Mouse (Mus musculus) kidney, adult 2 months (tissue): Measurements from ENCODE around the gene Wdr81. TPM values are rescaled to one million over a fixed set of nuclear protein-coding genes. Genes with fewer than 3 reads are reported as not detected.
A peak's percentile ranks its signal among the peaks of the same experiment; 100 is the strongest.

Source experiments
- DNase-seq: peaks from one replicate; pipeline ENCODE4 v3.0.0; 2021
- H3K27ac ChIP-seq: fragments of 200-500 bp; 2 replicates; pipeline ENCODE4 v1.5.1; 2012; ENCODE audit warnings: low read depth, low read length, control low read depth, inconsistent platforms; ENCODE audit not compliant: insufficient read depth
- H3K27me3 ChIP-seq: fragments of 200-500 bp; replicated peaks from 2 replicates; pipeline ENCODE4 v1.6.1; 2012; ENCODE audit warnings: mild to moderate bottlenecking, moderate library complexity, low read length, inconsistent platforms; ENCODE audit not compliant: control insufficient read depth, insufficient read depth
- H3K36me3 ChIP-seq: fragments of 200-500 bp; 2 replicates; pipeline ENCODE4 v1.6.1; 2012; ENCODE audit warnings: mild to moderate bottlenecking, moderate library complexity, low read length, inconsistent platforms; ENCODE audit not compliant: control insufficient read depth, insufficient read depth
- H3K4me1 ChIP-seq: fragments of 200-500 bp; 2 replicates; pipeline ENCODE4 v1.6.1; 2011; ENCODE audit warnings: low read length; ENCODE audit not compliant: control insufficient read depth, insufficient read depth
- H3K4me3 ChIP-seq: fragments of 200-500 bp; 2 replicates; pipeline ENCODE4 v1.5.1; 2011; ENCODE audit warnings: mild to moderate bottlenecking, low read depth, low read length, control low read depth; ENCODE audit not compliant: insufficient read depth
- CTCF ChIP-seq: fragments of 200-500 bp; conservative IDR thresholded peaks from 2 replicates; pipeline ENCODE4 v1.5.1; 2011; ENCODE audit warnings: low read depth, mild to moderate bottlenecking, control low read depth, low read length, moderate library complexity, mixed read lengths; ENCODE audit not compliant: insufficient read depth, insufficient read length
- POLR2A ChIP-seq: fragments of 200-500 bp; IDR thresholded peaks from one replicate; pipeline ENCODE4 v1.6.1; 2011; ENCODE audit warnings: low read depth, low read length, control low read depth
- WGBS: fragments of 180-500 bp; shearing (Covaris S2); methylation state at CpG from one replicate; pipeline ENCODE4 v1.1.7; 2018; 5-methylcytosine and 5-hydroxymethylcytosine counted together
- polyA plus RNA-seq: library from polyadenylated mRNA; depleted of rRNA; stranded (reverse); fragments of >200 nt; gene quantifications from 2 replicates; pipeline ENCODE4 v1.2.3, GENCODE M21; 2012

The Wdr81 gene
- polyA plus RNA-seq, 1 experiment = 17.7 TPM

GRCm38 (mm10) chr11:75434138-75434537, 20.4 kb downstream of the Wdr81 start:
- H3K4me1 ChIP-seq = no peaks in the 10 kb centered on the region
- H3K27me3 ChIP-seq = no peaks in the 10 kb centered on the region
- TF ChIP-seq CTCF = peak; percentile 44; the same call in 1 of the 2 replicates
- TF ChIP-seq POLR2A = no peak
- no peak for DNase-seq
- H3K27ac ChIP-seq = no peak overlapping the region
- H3K36me3 ChIP-seq = no peaks in the 10 kb centered on the region; the same call in none of the 2 replicates
- WGBS = 90% methylated on average over 5 of the region's 5 CpGs
- no peak overlapping the region for H3K4me3 ChIP-seq

GRCm38 (mm10) chr11:75431307-75431706, 23.2 kb downstream of the Wdr81 start:
- DNase-seq = peak; percentile 61
- Histone ChIP-seq H3K4me3 (no peak overlapping the region), H3K27ac (no peak overlapping the region)

GRCm38 (mm10) chr11:75429019-75429705, 25.4 kb downstream of the Wdr81 start:
- no peaks in the 10 kb centered on the region; the same call in 1 of the 2 replicates for H3K36me3 ChIP-seq
- 77% methylated on average over 9 of the region's 9 CpGs for whole genome bisulfite sequencing
- no peaks in the 10 kb centered on the region for H3K4me1 ChIP-seq
- no peak overlapping the region for H3K27ac ChIP-seq
- DNase-seq = no peak
- H3K27me3 ChIP-seq = no peaks in the 10 kb centered on the region
- no peak overlapping the region for H3K4me3 ChIP-seq
- no peak for TF ChIP-seq CTCF
- no peak for TF ChIP-seq POLR2A

More at GRCm38 (mm10) chr11:75431307-75431706, 23.2 kb downstream of the Wdr81 start:
- no peak for TF ChIP-seq POLR2A
- no peak for TF ChIP-seq CTCF
- H3K27me3 ChIP-seq = no peaks in the 10 kb centered on the region
- H3K36me3 ChIP-seq = no peaks in the 10 kb centered on the region; the same call in none of the 2 replicates
- 49% methylated on average over 11 of the region's 11 CpGs for WGBS
- H3K4me1 ChIP-seq = no peaks in the 10 kb centered on the region

GRCm38 (mm10) chr11:75424459-75424858, 30.1 kb downstream of the Wdr81 start:
- H3K36me3 ChIP-seq = no peaks in the 10 kb centered on the region
- no peaks in the 10 kb centered on the region for H3K4me1 ChIP-seq
- no peak for DNase-seq
- H3K27ac ChIP-seq = no peak overlapping the region
- 86% methylated on average over 3 of the region's 3 CpGs for WGBS
- no peaks in the 10 kb centered on the region for H3K27me3 ChIP-seq
- no peak overlapping the region for H3K4me3 ChIP-seq
- no peak for TF ChIP-seq CTCF
- no peak for TF ChIP-seq POLR2A

- no peak for DNase-seq
- H3K27ac ChIP-seq = no peak overlapping the region
- H3K27me3 ChIP-seq = no peaks in the 10 kb centered on the region
- TF ChIP-seq CTCF (no peak), POLR2A (no peak)
- H3K4me1 ChIP-seq = no peaks in the 10 kb centered on the region
- 79% methylated on average over 9 of the region's 9 CpGs for WGBS
- no peak overlapping the region for H3K4me3 ChIP-seq
- no peaks in the 10 kb centered on the region for H3K36me3 ChIP-seq
Observed at GRCm38 (mm10) chr11:75424033-75424432, 30.5 kb downstream of the Wdr81 start.

- no peaks in the 10 kb centered on the region for H3K4me1 ChIP-seq
- no peaks in the 10 kb centered on the region for H3K27me3 ChIP-seq
- 85% methylated on average over 3 of the region's 3 CpGs for WGBS
- no peak for TF ChIP-seq POLR2A
- no peak for TF ChIP-seq CTCF
- no peak overlapping the region for H3K27ac ChIP-seq
- H3K36me3 ChIP-seq = no peaks in the 10 kb centered on the region
- H3K4me3 ChIP-seq = no peak overlapping the region
- DNase-seq = no peak
Observed at GRCm38 (mm10) chr11:75423091-75423490, 31.4 kb downstream of the Wdr81 start.

GRCm38 (mm10) chr11:75422013-75422792, 32.3 kb downstream of the Wdr81 start, which contains the start of gene Serpinf1:
Gene Serpinf1, minus strand, starts transcription at chr11:75422701.
- H3K4me1 ChIP-seq = no peaks in the 10 kb centered on the region
- DNase-seq = no peak
- no peaks in the 10 kb centered on the region for H3K36me3 ChIP-seq
- H3K27me3 ChIP-seq = no peaks in the 10 kb centered on the region
- TF ChIP-seq CTCF = no peak
- TF ChIP-seq POLR2A = no peak
- H3K4me3 ChIP-seq = no peak within 1 kb of the TSS
- H3K27ac ChIP-seq = no peak within 1 kb of the TSS
- WGBS = 53% methylated on average over 10 of the region's 10 CpGs
